In genomic region chr12:80203284-80203683, GRCm38 (mm10) we compare ENCODE assay signal across 18 mouse cellular contexts. TPM values are rescaled to one million over a fixed set of nuclear protein-coding genes. Genes with fewer than 3 reads are reported as not detected.
DNase-seq lines count a peak whose midpoint lies in the region; ATAC-seq and TF ChIP-seq lines count a peak whose summit lies in the region.
"Had no signal": no experiment of that assay in that cellular context is flagged by ENCODE, and none has a peak within 500 bp of the region (broad histone marks: within the 10 kb centered on the region; RNA-seq: fewer than 3 reads in every experiment).

No protein-coding gene starts in this region.

- H3K4me3 ChIP-seq in heart, embryonic 13.5 days: no peak overlapping the region
- H3K4me3 ChIP-seq: limb, embryonic 10.5 days; liver, embryonic 12.5 days; neural tube, embryonic 13.5 days had no signal

- H3K36me3 ChIP-seq in heart, embryonic 13.5 days: peaks cover 83% of the 10 kb centered on the region

- ATAC-seq in heart, embryonic 13.5 days (ENCODE audit: extremely low read depth, insufficient number of reproducible peaks, low FRiP score, low TSS enrichment): no peak
- ATAC-seq: activated CD4-positive, CD25-positive, alpha-beta regulatory T cell, adult 4 months; hindbrain, embryonic 16.5 days; liver, embryonic 12.5 days had no signal

- no peak overlapping the region for H3K27ac ChIP-seq in heart, embryonic 13.5 days (replicated peaks)
- H3K27ac ChIP-seq: limb, embryonic 10.5 days; liver, embryonic 12.5 days; neural tube, embryonic 13.5 days had no signal

- WGBS in heart, embryonic 13.5 days: 84% methylated on average over 4 of the region's 4 CpGs

- no peak for DNase-seq in heart, postnatal 25 days (ENCODE audit: low spot score)
- peak; percentile 89 for DNase-seq in Muller cell, postnatal 12 days (ENCODE audit: inconsistent ontology term)
- DNase-seq in brain, embryonic 14.5 days (ENCODE audit: low read depth): peak; percentile 46
- peak; percentile 75 for DNase-seq in lung, postnatal 14 days
- DNase-seq in cerebellum, adult 18-20 months: no peak
- DNase-seq in adrenal gland, postnatal 14 days: no peak
- DNase-seq: cerebellum, postnatal 36 days; gastrocnemius, postnatal 36 days; kidney, adult 11 months; kidney, postnatal 36 days; layer of hippocampus, postnatal 36 days; thymus, adult 2 months had no signal

- H3K4me2 ChIP-seq in heart, embryonic 13.5 days: no peak overlapping the region
- H3K4me2 ChIP-seq: liver, embryonic 12.5 days; neural tube, embryonic 13.5 days had no signal

- H3K9me3 ChIP-seq in heart, embryonic 13.5 days: 0 out of 2 replicates have a peak, but pooled peaks cover 5% of the 10 kb centered on the region
- H3K9me3 ChIP-seq: limb, embryonic 10.5 days; liver, embryonic 12.5 days had no signal

- H3K27me3 ChIP-seq in heart, embryonic 13.5 days (replicated peaks): no peaks in the 10 kb centered on the region
- H3K27me3 ChIP-seq: liver, embryonic 12.5 days; neural tube, embryonic 13.5 days had no signal

- 0 out of 2 replicates have a peak overlapping the region, but pooled peaks have one; percentile 30 for H3K9ac ChIP-seq in heart, embryonic 13.5 days
- H3K9ac ChIP-seq: liver, embryonic 12.5 days; neural tube, embryonic 13.5 days had no signal

- intact Hi-C loops in heart, postnatal 25 days (cut with DNase I): no loop called here

- H3K4me1 ChIP-seq in heart, embryonic 13.5 days: peaks cover 47% of the 10 kb centered on the region
- H3K4me1 ChIP-seq: liver, embryonic 12.5 days had no signal

- TF ChIP-seq CTCF in brain, embryonic 14.5 days (IDR thresholded peaks at IDR 0.05; ENCODE audit: borderline replicate concordance, extremely low read depth, insufficient read depth, insufficient read length): no peak

- no peak for TF ChIP-seq POLR2A in brain, embryonic 14.5 days (IDR thresholded peaks at IDR 0.05; ENCODE audit: borderline replicate concordance, extremely low read depth, insufficient read depth, insufficient read length, poor library complexity, severe bottlenecking)

RNA-seq across cellular contexts. Expression of gene Actn1, which starts 56.9 kb away (rescaled TPM):
- polyA plus RNA-seq in heart, embryonic 13.5 days (2015; fragmentation: Nextera tagmentation; extraction: Ambion mirVana): 39.5 and 40.4 TPM in 2 replicates
- total RNA-seq in heart, postnatal 25 days (2021): 10 to 100 TPM; 33.9 to 38.3 TPM
- 25.1 and 30.5 TPM in 2 replicates for polyA plus RNA-seq in brain, embryonic 14.5 days (2012; rRNA removed)
- 35.8 and 54.6 TPM in 2 replicates for total RNA-seq in adrenal gland, postnatal 14 days (2021)

Comparison
In these comparisons a context has a peak if more than half of its experiments do, and no peak if none do; other contexts are left out.
1. DNase-seq: peak in Muller cell, postnatal 12 days (single experiment), brain, embryonic 14.5 days (single experiment) and lung, postnatal 14 days (single experiment); none in heart, postnatal 25 days (single experiment), cerebellum, adult 18-20 months (0 of 2) and adrenal gland, postnatal 14 days (single experiment).